Mouse (Mus musculus): ENCODE results near the gene Ckmt2.

- no peak for TF ChIP-seq POLR2A (IDR thresholded peaks at IDR 0.05; ENCODE audit: borderline replicate concordance, insufficient read depth, low read length)
- no peak for TF ChIP-seq CTCF (IDR thresholded peaks at IDR 0.05; ENCODE audit: borderline replicate concordance, insufficient read depth, low read depth, low read length)
Observed at GRCm38 (mm10) chr13:91827876-91828275, 48.8 kb downstream of the Ckmt2 start.
